Mouse (Mus musculus): ENCODE data around the gene Cpne6. TPM values are rescaled to one million over a fixed set of nuclear protein-coding genes. Genes with fewer than 3 reads are reported as not detected.

The Cpne6 gene
- polyA plus RNA-seq (2015; fragmentation: Illumina TruSeq; extraction: RNeasy Lipid Tissue Mini Kit (QIAGEN cat#74804); ENCODE audit: insufficient read depth, low read depth, low replicate concordance) = not detected

DNA sequence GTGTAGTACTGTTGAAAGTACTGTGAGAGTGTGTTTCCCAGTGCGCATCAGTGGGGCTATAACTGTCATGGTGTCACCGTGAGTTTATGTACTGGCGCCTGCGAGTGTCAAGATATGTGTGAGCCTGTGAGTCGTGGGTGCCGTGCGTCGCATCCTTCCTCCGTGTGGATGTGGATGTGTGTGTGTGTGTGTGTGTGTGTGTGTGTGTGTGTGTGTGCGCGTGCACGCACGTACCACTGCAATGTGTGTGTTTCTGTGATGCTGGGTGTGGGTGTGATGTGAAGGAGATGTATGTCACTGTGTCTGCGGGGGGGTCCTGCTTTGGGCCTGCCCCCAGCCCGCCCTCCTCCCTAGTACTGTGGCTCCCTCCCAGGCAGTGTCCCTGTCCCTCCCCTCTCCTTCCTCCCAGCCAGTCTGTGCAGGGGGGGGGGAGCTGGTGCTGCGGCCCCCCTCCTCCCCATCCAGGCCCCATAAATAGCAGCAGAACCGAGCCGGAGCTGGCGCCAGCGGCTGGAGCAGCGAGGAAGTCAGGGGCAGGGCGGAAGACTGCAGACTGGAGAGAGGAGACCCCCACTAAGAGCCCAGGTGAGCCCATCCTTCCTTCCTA lies at the start of gene Cpne6:
Gene Cpne6 (plus strand): TSS at position 321 of the 607 bp plus-strand sequence.

DNA sequence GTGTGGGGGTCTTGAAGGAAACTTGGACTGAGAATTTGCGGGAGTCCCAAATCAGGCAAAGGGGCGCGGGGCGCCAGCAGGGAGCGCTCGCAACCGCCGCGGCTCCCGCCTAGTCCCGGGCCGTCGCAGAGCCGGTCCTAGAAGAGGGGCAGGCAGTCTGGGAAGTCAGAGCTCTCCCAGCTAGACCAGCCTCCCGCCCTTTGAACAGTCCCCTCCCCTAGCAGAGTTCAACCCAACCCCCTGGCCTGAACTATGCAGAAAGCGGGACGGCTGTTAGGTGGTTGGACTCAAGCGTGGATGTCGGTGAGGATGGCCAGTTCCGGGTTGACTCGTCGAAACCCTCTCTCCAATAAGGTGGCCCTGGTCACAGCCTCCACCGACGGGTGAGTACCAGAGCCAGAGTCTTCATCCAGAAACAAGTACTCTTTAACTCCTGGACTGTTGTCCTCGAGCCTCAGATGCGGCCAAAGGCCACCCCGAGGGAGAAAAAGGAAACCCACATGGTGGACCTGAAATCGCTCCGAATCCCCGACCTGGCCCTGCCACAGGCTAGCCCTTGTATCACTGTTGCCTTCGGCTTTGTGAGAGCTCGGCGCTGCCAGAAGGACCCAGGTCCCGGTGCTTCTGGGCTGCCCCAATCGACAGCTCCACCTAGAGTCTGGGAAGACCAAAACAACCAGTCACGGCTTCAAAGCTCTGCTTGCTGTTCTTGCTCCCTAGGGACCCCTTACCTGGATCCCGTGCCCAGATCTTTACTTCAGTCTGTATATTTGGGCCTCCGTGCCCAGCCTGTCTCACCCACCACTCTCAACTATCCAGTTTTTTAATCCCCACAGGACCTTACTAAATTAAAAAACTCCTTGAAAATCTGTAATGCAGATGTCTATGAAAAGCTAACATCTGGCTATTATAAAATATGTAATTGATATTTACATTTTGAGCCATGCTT lies 31.3 kb upstream of the Cpne6 start, which contains the start of gene Dhrs4:
Gene Dhrs4 (plus strand): TSS at position 108 of the 949 bp plus-strand sequence.

DNA sequence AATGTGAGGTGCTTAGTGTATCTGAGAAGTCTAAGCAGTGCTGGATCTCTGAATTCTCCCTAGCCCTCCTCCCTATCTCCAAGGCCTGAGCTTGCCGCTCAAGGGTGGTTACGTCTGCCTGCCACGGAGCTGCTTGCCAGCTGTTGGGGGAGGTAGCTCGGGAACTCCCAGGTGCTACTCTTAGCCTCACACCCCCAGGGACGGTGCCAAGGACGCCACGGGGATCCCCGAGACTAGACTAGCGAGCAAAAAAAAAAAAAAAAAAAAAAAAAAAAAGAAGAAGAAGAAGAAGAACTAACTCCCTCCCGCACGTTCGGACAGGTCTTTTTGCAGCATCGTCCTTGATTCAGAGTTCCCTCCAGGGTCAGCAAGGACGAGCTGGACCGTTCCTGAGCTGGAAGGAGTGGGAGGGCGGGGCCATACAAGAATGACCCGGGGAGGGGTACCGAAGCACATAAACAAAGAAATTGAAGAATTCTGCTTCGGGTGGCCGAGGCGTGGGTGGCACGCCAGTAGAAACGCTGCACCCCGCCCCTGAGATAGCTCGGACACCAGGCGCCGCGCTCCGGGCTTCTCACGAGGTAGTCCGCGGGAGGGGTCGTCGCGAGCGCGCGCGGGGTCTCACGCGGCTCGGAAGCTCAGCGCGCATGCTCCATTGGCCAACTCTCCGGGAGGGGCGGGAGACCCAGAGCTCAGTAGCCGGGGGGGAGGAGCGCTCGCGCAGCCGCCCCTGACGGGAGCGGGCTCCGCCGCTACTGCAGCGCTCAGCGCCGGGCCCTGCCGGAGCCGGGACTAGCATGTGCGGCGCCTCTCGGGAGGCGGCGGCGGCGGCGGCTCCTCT lies 19.7 kb upstream of the Cpne6 start, which contains the start of gene Carmil3:
Gene Carmil3 (plus strand): TSS at position 291 of the 841 bp plus-strand sequence.

DNA sequence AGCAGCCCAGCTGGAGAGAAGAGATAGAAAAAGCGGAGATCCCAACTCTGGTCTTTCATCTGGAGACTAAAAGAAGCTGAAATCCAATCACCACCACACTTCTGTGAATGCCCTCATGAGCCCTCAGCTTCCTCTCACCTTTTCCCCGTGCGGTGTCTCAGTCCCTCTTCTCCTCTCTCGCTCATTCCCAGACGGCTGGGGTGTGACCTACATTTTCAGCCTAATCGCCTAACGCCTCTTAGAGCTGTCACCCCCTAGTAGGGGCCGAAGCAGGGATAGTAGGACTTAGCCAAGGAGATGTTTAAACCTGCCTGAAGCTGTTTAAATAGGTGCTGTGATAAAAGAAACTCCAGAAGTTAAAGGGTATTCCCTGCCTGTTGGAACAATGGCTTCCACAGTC lies 14.5 kb downstream of the Cpne6 start, which contains the start of gene Nrl:
Gene Nrl (minus strand): TSS at position 197 of the 400 bp plus-strand sequence.

DNA sequence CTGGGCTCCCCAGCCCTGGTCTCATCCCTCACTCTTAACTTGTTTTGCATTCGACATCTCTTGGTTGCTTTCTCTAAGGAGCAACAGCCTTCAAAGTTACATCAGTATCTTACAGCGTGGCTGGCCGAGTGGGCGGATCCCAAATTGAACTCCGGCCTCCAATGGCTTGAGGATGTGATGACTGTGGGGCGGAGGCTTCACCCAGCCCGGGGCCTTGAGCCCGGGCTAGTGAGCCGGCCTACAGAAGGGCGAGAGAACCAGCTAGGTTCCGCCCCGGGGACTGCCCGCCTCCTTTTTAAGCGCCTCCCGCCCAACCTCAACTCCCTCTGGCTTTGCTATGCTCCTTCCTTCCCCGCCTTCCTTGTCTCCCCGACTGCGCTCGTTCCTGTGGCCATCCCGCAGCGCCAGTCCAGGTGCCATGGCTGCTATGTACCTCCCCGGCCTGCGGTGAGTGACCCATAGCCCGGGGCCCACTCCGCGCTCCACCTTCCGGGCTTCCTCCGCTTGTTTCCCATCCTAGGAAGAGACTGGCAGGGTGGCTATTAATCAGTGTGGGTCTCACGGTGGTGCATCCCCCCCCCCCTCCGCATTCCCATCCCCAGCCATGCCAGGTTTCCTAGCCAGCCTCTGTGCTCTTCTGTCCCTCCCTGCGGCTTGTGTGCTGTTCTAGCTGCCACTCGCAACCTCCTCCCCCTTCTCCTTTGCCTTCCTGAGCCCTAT lies 30.0 kb downstream of the Cpne6 start, which contains the start of gene Pck2:
Gene Pck2 (plus strand): TSS at position 200 of the 720 bp plus-strand sequence.

DNA sequence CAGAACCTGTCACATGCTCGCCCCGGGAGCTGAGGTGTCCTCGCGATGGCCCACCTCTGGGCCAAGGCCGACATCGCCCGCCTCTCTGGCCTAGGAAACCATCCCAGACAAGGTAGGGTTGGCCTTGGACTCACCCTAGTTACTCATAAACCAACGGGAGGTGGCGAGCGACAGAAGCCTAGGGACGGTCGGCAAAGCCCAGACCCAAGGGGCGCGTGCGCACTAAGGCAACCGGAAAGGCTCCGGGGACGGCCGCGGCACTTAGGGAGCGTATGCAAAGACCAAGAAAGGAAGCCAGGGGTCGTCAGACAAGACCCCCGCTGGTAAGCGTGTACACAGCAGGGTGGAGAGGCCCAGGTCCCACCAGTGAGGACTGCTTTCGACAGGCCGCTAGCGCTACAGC lies 49.6 kb downstream of the Cpne6 start, which contains the start of gene Dcaf11:
Gene Dcaf11 (plus strand): TSS at position 208 of the 403 bp plus-strand sequence.

DNA sequence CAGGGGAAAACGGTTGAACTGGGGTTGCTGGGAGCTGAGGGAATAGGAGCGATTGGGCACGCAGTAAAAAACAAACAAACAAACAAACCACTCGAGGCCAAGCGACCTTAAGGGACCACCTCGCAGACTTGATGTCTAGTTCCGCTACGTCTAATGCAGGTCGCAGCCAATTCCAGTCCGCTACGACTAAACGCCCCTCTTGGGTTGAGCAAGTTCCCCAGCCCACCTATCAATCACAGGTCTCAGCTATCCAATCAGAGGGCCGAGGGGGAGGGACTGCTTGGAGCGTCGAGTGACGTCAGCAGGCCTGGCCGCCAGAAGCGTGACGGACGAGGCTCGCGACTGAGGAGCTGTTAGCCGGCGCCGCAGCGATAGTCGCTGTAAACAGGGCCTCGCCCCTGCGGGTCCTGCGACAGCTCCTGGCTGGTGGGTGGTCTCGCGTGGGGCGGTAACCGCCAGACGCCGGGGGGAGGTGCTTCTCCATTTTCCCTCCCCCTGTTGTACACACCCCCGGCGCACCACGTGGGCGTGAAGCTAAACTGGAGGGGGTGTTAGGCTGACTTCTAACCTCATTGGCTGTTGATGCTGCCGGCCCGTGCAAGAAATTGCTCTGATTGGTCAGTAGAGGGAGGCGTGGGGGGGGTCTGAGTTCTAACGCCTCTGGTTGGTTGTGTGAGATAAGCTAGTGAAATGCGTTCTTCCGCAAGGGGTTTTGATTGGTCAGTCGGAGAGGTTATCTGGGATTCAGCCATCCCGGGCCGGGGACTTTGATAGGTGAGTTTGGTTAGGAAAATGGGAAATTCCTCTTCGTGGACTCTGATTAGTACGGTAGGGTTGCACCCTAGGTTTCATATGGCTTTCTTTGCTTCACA lies 50.2 kb downstream of the Cpne6 start, which contains the start of gene A730061H03Rik:
Gene A730061H03Rik (minus strand): TSS at position 205 of the 872 bp plus-strand sequence.

Other genes with a start within 250 kb of the Cpne6 start
- gene Dhrs4, start 31.7 kb upstream of the Cpne6 start, polyA plus RNA-seq (2015; fragmentation: Illumina TruSeq; extraction: RNeasy Lipid Tissue Mini Kit (QIAGEN cat#74804); ENCODE audit: insufficient read depth, low read depth, low replicate concordance) = 17.0 TPM
- gene Carmil3, start 19.8 kb upstream of the Cpne6 start, polyA plus RNA-seq (2015; fragmentation: Illumina TruSeq; extraction: RNeasy Lipid Tissue Mini Kit (QIAGEN cat#74804); ENCODE audit: insufficient read depth, low read depth, low replicate concordance) = 11.7 TPM
- not detected for gene Nrl, start 14.5 kb downstream of the Cpne6 start, polyA plus RNA-seq (2015; fragmentation: Illumina TruSeq; extraction: RNeasy Lipid Tissue Mini Kit (QIAGEN cat#74804); ENCODE audit: insufficient read depth, low read depth, low replicate concordance)
- 29.0 TPM for gene Pck2, start 29.8 kb downstream of the Cpne6 start, polyA plus RNA-seq (2015; fragmentation: Illumina TruSeq; extraction: RNeasy Lipid Tissue Mini Kit (QIAGEN cat#74804); ENCODE audit: insufficient read depth, low read depth, low replicate concordance)
- 38.9 TPM for gene Dcaf11, start 49.6 kb downstream of the Cpne6 start, polyA plus RNA-seq (2015; fragmentation: Illumina TruSeq; extraction: RNeasy Lipid Tissue Mini Kit (QIAGEN cat#74804); ENCODE audit: insufficient read depth, low read depth, low replicate concordance)
- gene A730061H03Rik, start 50.0 kb downstream of the Cpne6 start, polyA plus RNA-seq (2015; fragmentation: Illumina TruSeq; extraction: RNeasy Lipid Tissue Mini Kit (QIAGEN cat#74804); ENCODE audit: insufficient read depth, low read depth, low replicate concordance) = not detected
- gene Fitm1, start 65.2 kb downstream of the Cpne6 start, polyA plus RNA-seq (2015; fragmentation: Illumina TruSeq; extraction: RNeasy Lipid Tissue Mini Kit (QIAGEN cat#74804); ENCODE audit: insufficient read depth, low read depth, low replicate concordance) = not detected
- 38.5 TPM for gene Psme1, start 67.7 kb downstream of the Cpne6 start, polyA plus RNA-seq (2015; fragmentation: Illumina TruSeq; extraction: RNeasy Lipid Tissue Mini Kit (QIAGEN cat#74804); ENCODE audit: insufficient read depth, low read depth, low replicate concordance)
- 11.7 TPM for gene Emc9, start 74.9 kb downstream of the Cpne6 start, polyA plus RNA-seq (2015; fragmentation: Illumina TruSeq; extraction: RNeasy Lipid Tissue Mini Kit (QIAGEN cat#74804); ENCODE audit: insufficient read depth, low read depth, low replicate concordance)
- 49.1 TPM for gene Psme2, start 80.7 kb downstream of the Cpne6 start, polyA plus RNA-seq (2015; fragmentation: Illumina TruSeq; extraction: RNeasy Lipid Tissue Mini Kit (QIAGEN cat#74804); ENCODE audit: insufficient read depth, low read depth, low replicate concordance)
- gene Rnf31, start 81.3 kb downstream of the Cpne6 start, polyA plus RNA-seq (2015; fragmentation: Illumina TruSeq; extraction: RNeasy Lipid Tissue Mini Kit (QIAGEN cat#74804); ENCODE audit: insufficient read depth, low read depth, low replicate concordance) = 14.7 TPM
- gene Irf9, start 93.1 kb downstream of the Cpne6 start, polyA plus RNA-seq (2015; fragmentation: Illumina TruSeq; extraction: RNeasy Lipid Tissue Mini Kit (QIAGEN cat#74804); ENCODE audit: insufficient read depth, low read depth, low replicate concordance) = 11.2 TPM
- 9.7 TPM for gene Rec8, start 107.6 kb downstream of the Cpne6 start, polyA plus RNA-seq (2015; fragmentation: Illumina TruSeq; extraction: RNeasy Lipid Tissue Mini Kit (QIAGEN cat#74804); ENCODE audit: insufficient read depth, low read depth, low replicate concordance)
- 49.8 TPM for gene Ipo4, start 125.5 kb downstream of the Cpne6 start, polyA plus RNA-seq (2015; fragmentation: Illumina TruSeq; extraction: RNeasy Lipid Tissue Mini Kit (QIAGEN cat#74804); ENCODE audit: insufficient read depth, low read depth, low replicate concordance)
- gene Gm49378, start 127.5 kb downstream of the Cpne6 start, polyA plus RNA-seq (2015; fragmentation: Illumina TruSeq; extraction: RNeasy Lipid Tissue Mini Kit (QIAGEN cat#74804); ENCODE audit: insufficient read depth, low read depth, low replicate concordance) = 1.6 TPM
- 17.3 TPM for gene Tm9sf1, start 133.4 kb downstream of the Cpne6 start, polyA plus RNA-seq (2015; fragmentation: Illumina TruSeq; extraction: RNeasy Lipid Tissue Mini Kit (QIAGEN cat#74804); ENCODE audit: insufficient read depth, low read depth, low replicate concordance)
- gene Tssk4, start 139.7 kb downstream of the Cpne6 start, polyA plus RNA-seq (2015; fragmentation: Illumina TruSeq; extraction: RNeasy Lipid Tissue Mini Kit (QIAGEN cat#74804); ENCODE audit: insufficient read depth, low read depth, low replicate concordance) = 0.59 TPM
- 8.9 TPM for gene Mdp1, start 150.1 kb downstream of the Cpne6 start, polyA plus RNA-seq (2015; fragmentation: Illumina TruSeq; extraction: RNeasy Lipid Tissue Mini Kit (QIAGEN cat#74804); ENCODE audit: insufficient read depth, low read depth, low replicate concordance)
- gene Gmpr2, start 161.5 kb downstream of the Cpne6 start, polyA plus RNA-seq (2015; fragmentation: Illumina TruSeq; extraction: RNeasy Lipid Tissue Mini Kit (QIAGEN cat#74804); ENCODE audit: insufficient read depth, low read depth, low replicate concordance) = 5.6 TPM
- gene Nedd8, start 161.7 kb downstream of the Cpne6 start, polyA plus RNA-seq (2015; fragmentation: Illumina TruSeq; extraction: RNeasy Lipid Tissue Mini Kit (QIAGEN cat#74804); ENCODE audit: insufficient read depth, low read depth, low replicate concordance) = 60.9 TPM
- 5.5 TPM for gene Tinf2, start 171.4 kb downstream of the Cpne6 start, polyA plus RNA-seq (2015; fragmentation: Illumina TruSeq; extraction: RNeasy Lipid Tissue Mini Kit (QIAGEN cat#74804); ENCODE audit: insufficient read depth, low read depth, low replicate concordance)
- 0.30 TPM for gene Tgm1, start 203.5 kb downstream of the Cpne6 start, polyA plus RNA-seq (2015; fragmentation: Illumina TruSeq; extraction: RNeasy Lipid Tissue Mini Kit (QIAGEN cat#74804); ENCODE audit: insufficient read depth, low read depth, low replicate concordance)
- gene Rabggta, start 211.8 kb downstream of the Cpne6 start, polyA plus RNA-seq (2015; fragmentation: Illumina TruSeq; extraction: RNeasy Lipid Tissue Mini Kit (QIAGEN cat#74804); ENCODE audit: insufficient read depth, low read depth, low replicate concordance) = 9.4 TPM
- 28.8 TPM for gene Dhrs1, start 235.2 kb downstream of the Cpne6 start, polyA plus RNA-seq (2015; fragmentation: Illumina TruSeq; extraction: RNeasy Lipid Tissue Mini Kit (QIAGEN cat#74804); ENCODE audit: insufficient read depth, low read depth, low replicate concordance)
- gene Nop9, start 235.2 kb downstream of the Cpne6 start, polyA plus RNA-seq (2015; fragmentation: Illumina TruSeq; extraction: RNeasy Lipid Tissue Mini Kit (QIAGEN cat#74804); ENCODE audit: insufficient read depth, low read depth, low replicate concordance) = 2.8 TPM
- gene Cideb, start 248.0 kb downstream of the Cpne6 start, polyA plus RNA-seq (2015; fragmentation: Illumina TruSeq; extraction: RNeasy Lipid Tissue Mini Kit (QIAGEN cat#74804); ENCODE audit: insufficient read depth, low read depth, low replicate concordance) = not detected

All from pancreas, adult 10 weeks (tissue).